ENCODE assay signal across 9 mouse cellular contexts in the genomic region with DNA sequence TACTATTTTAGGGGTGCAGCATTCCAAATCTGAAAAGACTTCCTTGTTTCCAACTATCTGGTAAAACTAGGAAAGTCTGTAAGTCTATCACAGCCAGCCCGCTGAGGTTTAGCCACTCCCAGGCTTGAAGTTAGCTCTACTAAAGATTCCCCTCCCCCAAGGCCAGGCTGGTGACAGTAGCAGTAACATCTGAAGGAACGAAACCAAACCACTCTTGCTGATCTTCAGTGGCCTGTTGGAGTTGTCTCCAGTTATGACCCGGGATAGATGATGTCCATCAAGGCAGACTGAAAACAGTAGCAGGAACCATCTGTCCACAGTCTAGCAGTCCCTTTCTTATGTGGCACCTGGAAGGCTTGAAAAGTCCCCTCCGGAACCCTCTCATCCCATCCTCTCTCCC. TPM values are rescaled to one million over a fixed set of nuclear protein-coding genes. Genes with fewer than 3 reads are reported as not detected.
DNase-seq lines count a peak whose midpoint lies in the region; ATAC-seq and TF ChIP-seq lines count a peak whose summit lies in the region.
"Had no signal": no experiment of that assay in that cellular context is flagged by ENCODE, and none has a peak within 500 bp of the region (broad histone marks: within the 10 kb centered on the region; RNA-seq: fewer than 3 reads in every experiment).

No protein-coding gene starts in this region.

- H3K4me3 ChIP-seq in kidney, embryonic 15.5 days (replicated peaks), result peak overlapping the region; percentile 29
- peak overlapping the region; percentile 12 to 39 for H3K4me3 ChIP-seq in ES-E14 (ENCODE audit: insufficient read depth in 1 of 2, low read depth in 1 of 2, low read length in 2 of 2, poor library complexity in 1 of 2, severe bottlenecking in 1 of 2)
- H3K4me3 ChIP-seq in embryonic facial prominence, embryonic 13.5 days, result no peak overlapping the region
- peak overlapping the region; percentile 39 for H3K4me3 ChIP-seq in liver, embryonic 15.5 days (replicated peaks)

- no peak overlapping the region for H3K27ac ChIP-seq in kidney, embryonic 15.5 days
- H3K27ac ChIP-seq in ES-E14 (ENCODE audit: insufficient read depth, low read depth, low read length, poor library complexity, severe bottlenecking), result no peak overlapping the region
- H3K27ac ChIP-seq in embryonic facial prominence, embryonic 13.5 days, result no peak overlapping the region
- H3K27ac ChIP-seq in liver, embryonic 15.5 days (replicated peaks), result peak overlapping the region; percentile 94

- H3K4me1 ChIP-seq in kidney, embryonic 15.5 days, result peaks cover 3% of the 10 kb centered on the region; the same call in 1 of the 2 replicates
- peaks cover 0 to 12% of the 10 kb centered on the region in 2 experiments; a peak in 2 of 4 replicates for H3K4me1 ChIP-seq in ES-E14 (ENCODE audit: control insufficient read depth in 2 of 2, insufficient read depth in 2 of 2, low read length in 2 of 2, poor library complexity in 1 of 2)
- 0 out of 2 replicates have a peak, but pooled peaks cover 6% of the 10 kb centered on the region for H3K4me1 ChIP-seq in embryonic facial prominence, embryonic 13.5 days
- peaks cover 51% of the 10 kb centered on the region for H3K4me1 ChIP-seq in liver, embryonic 15.5 days (replicated peaks)

- H3K9me3 ChIP-seq in kidney, embryonic 15.5 days (replicated peaks), result no peaks in the 10 kb centered on the region
- H3K9me3 ChIP-seq in ES-E14 (ENCODE audit: control insufficient read depth, insufficient read depth, low read depth, low read length), result no peaks in the 10 kb centered on the region
- no peaks in the 10 kb centered on the region for H3K9me3 ChIP-seq in embryonic facial prominence, embryonic 13.5 days
- no peaks in the 10 kb centered on the region for H3K9me3 ChIP-seq in liver, embryonic 15.5 days (replicated peaks)

- WGBS in kidney, embryonic 15.5 days, result 9% methylated on average over 4 of the region's 4 CpGs
- WGBS in embryonic facial prominence, embryonic 13.5 days, result 14% methylated on average over 4 of the region's 4 CpGs
- WGBS in liver, embryonic 15.5 days (ENCODE audit: insufficient replicate concordance), result 7% methylated on average over 4 of the region's 4 CpGs

- H3K27me3 ChIP-seq in kidney, embryonic 15.5 days, result peaks cover 71% of the 10 kb centered on the region
- peaks cover 35% of the 10 kb centered on the region for H3K27me3 ChIP-seq in embryonic facial prominence, embryonic 13.5 days
- peaks cover 32% of the 10 kb centered on the region for H3K27me3 ChIP-seq in liver, embryonic 15.5 days

- in situ Hi-C loops in ES-E14 (cut with MboI; ENCODE audit: low sequenced_read_pairs in 2 of 2, unreplicated experiment in 2 of 2), result loop anchor here in 1 of 2 experiments (25.0 kb wide), 1 partner anchor 90 kb away; no protein-coding TSS in a partner anchor

- intact Hi-C loops in left cerebral cortex, postnatal 14 days (cut with DNase I), result no loop called here

- DNase-seq in kidney, postnatal 36 days, result no peak
- DNase-seq in ES-E14 (ENCODE audit: low read depth, low spot score), result no peak
- DNase-seq in layer of hippocampus, adult 9-10 months (ENCODE audit: low spot score), result no peak
- DNase-seq in left cerebral cortex, postnatal 14 days (ENCODE audit: low spot score in 2 of 2), result no peak

- no peaks in the 10 kb centered on the region for H3K36me3 ChIP-seq in kidney, embryonic 15.5 days
- no peaks in the 10 kb centered on the region for H3K36me3 ChIP-seq in ES-E14 (ENCODE audit: control insufficient read depth, insufficient read depth, low read length, poor library complexity, severe bottlenecking)
- H3K36me3 ChIP-seq in embryonic facial prominence, embryonic 13.5 days, result no peaks in the 10 kb centered on the region
- no peaks in the 10 kb centered on the region for H3K36me3 ChIP-seq in liver, embryonic 15.5 days (replicated peaks)

- ATAC-seq in kidney, embryonic 15.5 days (replicated peaks; ENCODE audit: low FRiP score), result no peak
- no peak for ATAC-seq in embryonic facial prominence, embryonic 13.5 days (ENCODE audit: insufficient number of reproducible peaks, insufficient read depth, low FRiP score, low TSS enrichment, low read depth)
- peak; percentile 49 for ATAC-seq in liver, embryonic 15.5 days (ENCODE audit: insufficient read depth)
- ATAC-seq in monocyte, adult 5-6 weeks (replicated peaks; ENCODE audit: insufficient number of reproducible peaks, low FRiP score, low TSS enrichment, poor library complexity, severe bottlenecking), result no peak

- peak overlapping the region; percentile 49 for H3K4me2 ChIP-seq in kidney, embryonic 15.5 days
- H3K4me2 ChIP-seq in embryonic facial prominence, embryonic 13.5 days, result peak overlapping the region; percentile 32
- H3K4me2 ChIP-seq in liver, embryonic 15.5 days, result peak overlapping the region; percentile 66

- H3K9ac ChIP-seq in kidney, embryonic 15.5 days, result no peak overlapping the region
- peak overlapping the region; percentile 23; the same call in 1 of the 2 replicates for H3K9ac ChIP-seq in ES-E14 (ENCODE audit: insufficient read depth, low read depth, low read length, poor library complexity, severe bottlenecking)
- H3K9ac ChIP-seq in embryonic facial prominence, embryonic 13.5 days, result no peak overlapping the region
- H3K9ac ChIP-seq in liver, embryonic 15.5 days, result peak overlapping the region; percentile 45; the same call in 1 of the 2 replicates

TF ChIP-seq in ES-E14, 5 proteins besides CTCF, POLR2A, EP300 and RAD21:
- no peak for TF ChIP-seq ZNF384 (IDR thresholded peaks at IDR 0.05; ENCODE audit: low read depth, low read length)
- TF ChIP-seq CHD2 (IDR thresholded peaks at IDR 0.05; ENCODE audit: low read depth, low read length), result no peak
- no peak for TF ChIP-seq ZC3H11A (IDR thresholded peaks at IDR 0.05; ENCODE audit: borderline replicate concordance, low read depth, low read length)
- TF ChIP-seq MAFK (IDR thresholded peaks at IDR 0.05; ENCODE audit: insufficient read depth, low read depth, low read length), result no peak
- no peak for TF ChIP-seq HCFC1 (IDR thresholded peaks at IDR 0.05; ENCODE audit: borderline replicate concordance, insufficient read depth, low read length)

RNA-seq across cellular contexts. Expression of a gene that starts 24.8 kb away (rescaled TPM):
- 0.15 TPM in 1 of 2 replicates, not detected in the other for polyA plus RNA-seq in kidney, embryonic 15.5 days (2015; fragmentation: Nextera tagmentation; extraction: Ambion mirVana)
- total RNA-seq in ES-E14 (2012; rRNA removed), result not detected in 2 replicates
- 0.20 TPM in 1 of 2 replicates, not detected in the other for polyA plus RNA-seq in embryonic facial prominence, embryonic 13.5 days (2015; fragmentation: Nextera tagmentation; extraction: Ambion mirVana)
- not detected in 2 replicates for polyA plus RNA-seq in liver, embryonic 15.5 days (2015; fragmentation: Nextera tagmentation; extraction: Ambion mirVana)
- not detected in 3 replicates for total RNA-seq in monocyte, adult 5-6 weeks (2017)
- total RNA-seq in left cerebral cortex, postnatal 14 days (2021), result not detected
- polyA plus RNA-seq: large intestine, adult 2 months had no signal

Comparison
In these comparisons a context has a peak if more than half of its experiments do, and no peak if none do; other contexts are left out.
1. H3K9ac ChIP-seq: peak in ES-E14 (single experiment) and liver, embryonic 15.5 days (single experiment); none in kidney, embryonic 15.5 days (single experiment) and embryonic facial prominence, embryonic 13.5 days (single experiment).
2. Peak in every context shown above with its lines, with median percentiles within 50 percentile points of each other: H3K4me2 ChIP-seq.